Comparison of ENCODE assay signal across 8 mouse cellular contexts in genomic region chr9:120733681-120734465, GRCm38 (mm10).
DNase-seq lines count a peak whose midpoint lies in the region; ATAC-seq lines count a peak whose summit lies in the region.

No protein-coding gene starts in this region.

- H3K9ac ChIP-seq in heart, embryonic 12.5 days, result no peak overlapping the region
- no peak overlapping the region for H3K9ac ChIP-seq in heart, embryonic 15.5 days
- peak overlapping the region; percentile 36; the same call in 1 of the 2 replicates for H3K9ac ChIP-seq in midbrain, embryonic 16.5 days (ENCODE audit: low read depth, low read length)

- 48% methylated on average over 11 of the region's 11 CpGs for WGBS in heart, embryonic 12.5 days
- WGBS in heart, embryonic 15.5 days, result 49% methylated on average over 11 of the region's 11 CpGs
- WGBS in midbrain, embryonic 16.5 days, result 39% methylated on average over 11 of the region's 11 CpGs

- H3K4me2 ChIP-seq in heart, embryonic 12.5 days, result no peak overlapping the region
- no peak overlapping the region for H3K4me2 ChIP-seq in heart, embryonic 15.5 days
- no peak overlapping the region for H3K4me2 ChIP-seq in midbrain, embryonic 16.5 days (ENCODE audit: low read length)

- H3K4me1 ChIP-seq in heart, embryonic 12.5 days (replicated peaks), result peaks cover 54% of the 10 kb centered on the region
- peaks cover 20% of the 10 kb centered on the region for H3K4me1 ChIP-seq in brown adipose tissue, adult 24 weeks (ENCODE audit: control insufficient read depth, insufficient read depth, insufficient read length, low read length)
- H3K4me1 ChIP-seq in heart, embryonic 15.5 days (replicated peaks), result peaks cover 59% of the 10 kb centered on the region
- H3K4me1 ChIP-seq in midbrain, embryonic 16.5 days (ENCODE audit: control insufficient read depth, insufficient read depth, low read length), result peaks cover 24% of the 10 kb centered on the region

- peaks cover 7% of the 10 kb centered on the region for H3K9me3 ChIP-seq in heart, embryonic 12.5 days (replicated peaks)
- H3K9me3 ChIP-seq in heart, embryonic 15.5 days (replicated peaks), result no peaks in the 10 kb centered on the region
- 0 out of 2 replicates have a peak, but pooled peaks cover 2% of the 10 kb centered on the region for H3K9me3 ChIP-seq in midbrain, embryonic 16.5 days (replicated peaks; ENCODE audit: control insufficient read depth, low read length, poor library complexity, severe bottlenecking)

- no peak overlapping the region for H3K4me3 ChIP-seq in heart, embryonic 12.5 days
- H3K4me3 ChIP-seq in brown adipose tissue, adult 24 weeks (ENCODE audit: insufficient read depth, low read depth, low read length), result no peak overlapping the region
- no peak overlapping the region for H3K4me3 ChIP-seq in heart, embryonic 15.5 days
- no peak overlapping the region for H3K4me3 ChIP-seq in midbrain, embryonic 16.5 days (ENCODE audit: low read depth, low read length)

- ATAC-seq in heart, embryonic 12.5 days (ENCODE audit: insufficient number of reproducible peaks, low FRiP score), result no peak
- no peak for ATAC-seq in heart, embryonic 15.5 days (replicated peaks; ENCODE audit: insufficient number of reproducible peaks, insufficient read depth, low FRiP score, low read depth)
- ATAC-seq in midbrain, embryonic 16.5 days, result peak; percentile 65; the same call in 1 of the 2 replicates

- no peaks in the 10 kb centered on the region for H3K36me3 ChIP-seq in heart, embryonic 12.5 days
- H3K36me3 ChIP-seq in heart, embryonic 15.5 days, result no peaks in the 10 kb centered on the region
- H3K36me3 ChIP-seq in midbrain, embryonic 16.5 days (ENCODE audit: control insufficient read depth, insufficient read depth, low read length), result no peaks in the 10 kb centered on the region

- no peaks in the 10 kb centered on the region for H3K27me3 ChIP-seq in heart, embryonic 12.5 days (replicated peaks)
- no peaks in the 10 kb centered on the region for H3K27me3 ChIP-seq in heart, embryonic 15.5 days
- H3K27me3 ChIP-seq in midbrain, embryonic 16.5 days (ENCODE audit: control insufficient read depth, insufficient read depth, low read depth, low read length), result no peaks in the 10 kb centered on the region

- peak; percentile 28 to 54 for DNase-seq in heart, adult 18-20 months
- DNase-seq in kidney, postnatal 36 days, result peak; percentile 50 to 60
- DNase-seq in thymus, postnatal 0 days (ENCODE audit: low spot score), result no peak
- no peak for DNase-seq in ovary, postnatal 14 days (ENCODE audit: low spot score)

- no peak overlapping the region for H3K27ac ChIP-seq in heart, embryonic 12.5 days (ENCODE audit: poor library complexity, severe bottlenecking)
- peak overlapping the region; percentile 69 for H3K27ac ChIP-seq in brown adipose tissue, adult 24 weeks (replicated peaks; ENCODE audit: low read depth, low read length)
- peak overlapping the region; percentile 25 for H3K27ac ChIP-seq in heart, embryonic 15.5 days
- peak overlapping the region; percentile 15; the same call in 1 of the 2 replicates for H3K27ac ChIP-seq in midbrain, embryonic 16.5 days (ENCODE audit: low read length)

Comparison
In these comparisons a context has a peak if more than half of its experiments do, and no peak if none do; other contexts are left out.
1. DNase-seq: peak in heart, adult 18-20 months (2 of 2) and kidney, postnatal 36 days (2 of 2); none in thymus, postnatal 0 days (single experiment) and ovary, postnatal 14 days (single experiment).